Mouse (Mus musculus): ENCODE measurements around the gene Gsap. TPM values are rescaled to one million over a fixed set of nuclear protein-coding genes. Genes with fewer than 3 reads are reported as not detected.

The Gsap gene
- polyA plus RNA-seq, 1 experiment from 2014 or later, result 1.8 TPM

GRCm38 (mm10) chr5:21348366-21348765 lies 162.3 kb downstream of the Gsap start:
- no peak for DNase-seq (ENCODE audit: low spot score)
- no peaks in the 10 kb centered on the region for H3K4me1 ChIP-seq (replicated peaks; ENCODE audit: insufficient read depth, low read length)
- no peaks in the 10 kb centered on the region for H3K36me3 ChIP-seq (ENCODE audit: insufficient read depth, low read length)
- H3K27ac ChIP-seq, result no peak overlapping the region
- no peak overlapping the region for H3K4me2 ChIP-seq (ENCODE audit: low read length)
- H3K9me3 ChIP-seq (replicated peaks; ENCODE audit: low read length), result no peaks in the 10 kb centered on the region
- 72% methylated on average over 7 of the region's 7 CpGs for WGBS
- no peak for TF ChIP-seq CTCF (IDR thresholded peaks at IDR 0.05; ENCODE audit: low read depth)
- no peaks in the 10 kb centered on the region for H3K27me3 ChIP-seq (ENCODE audit: insufficient read depth, low read length)
- ATAC-seq (replicated peaks; ENCODE audit: low FRiP score, low read depth), result no peak
- no peak overlapping the region for H3K9ac ChIP-seq (ENCODE audit: low read depth, low read length)
- no peak overlapping the region for H3K4me3 ChIP-seq (replicated peaks; ENCODE audit: low read depth, low read length)

GRCm38 (mm10) chr5:21351678-21352077 lies 165.6 kb downstream of the Gsap start:
- H3K27me3 ChIP-seq (ENCODE audit: insufficient read depth, low read length), result no peaks in the 10 kb centered on the region
- no peaks in the 10 kb centered on the region for H3K4me1 ChIP-seq (replicated peaks; ENCODE audit: insufficient read depth, low read length)
- ATAC-seq (replicated peaks; ENCODE audit: low FRiP score, low read depth) (no peak), DNase-seq (ENCODE audit: low spot score) (no peak)
- no peak overlapping the region for H3K9ac ChIP-seq (ENCODE audit: low read depth, low read length)
- H3K9me3 ChIP-seq (replicated peaks; ENCODE audit: low read length), result no peaks in the 10 kb centered on the region
- H3K4me3 ChIP-seq (replicated peaks; ENCODE audit: low read depth, low read length), result no peak overlapping the region
- no peak overlapping the region for H3K4me2 ChIP-seq (ENCODE audit: low read length)
- no peak overlapping the region for H3K27ac ChIP-seq
- TF ChIP-seq CTCF (IDR thresholded peaks at IDR 0.05; ENCODE audit: low read depth), result no peak
- H3K36me3 ChIP-seq (ENCODE audit: insufficient read depth, low read length), result no peaks in the 10 kb centered on the region

- no peak for ATAC-seq (replicated peaks; ENCODE audit: low FRiP score, low read depth)
- DNase-seq (ENCODE audit: low spot score), result no peak
These were observed 172.6 kb downstream of the Gsap start for GRCm38 (mm10) chr5:21358648-21359047.

GRCm38 (mm10) chr5:21363343-21363742 lies 177.3 kb downstream of the Gsap start:
- H3K27me3 ChIP-seq (ENCODE audit: insufficient read depth, low read length), result no peaks in the 10 kb centered on the region
- no peaks in the 10 kb centered on the region for H3K4me1 ChIP-seq (replicated peaks; ENCODE audit: insufficient read depth, low read length)
- no peak for DNase-seq (ENCODE audit: low spot score)
- no peak for TF ChIP-seq CTCF (IDR thresholded peaks at IDR 0.05; ENCODE audit: low read depth)
- no peak overlapping the region for H3K4me3 ChIP-seq (replicated peaks; ENCODE audit: low read depth, low read length)
- 31% methylated on average over 3 of the region's 3 CpGs for WGBS
- ATAC-seq (replicated peaks; ENCODE audit: low FRiP score, low read depth), result no peak
- H3K9ac ChIP-seq (ENCODE audit: low read depth, low read length), result no peak overlapping the region
- H3K27ac ChIP-seq, result no peak overlapping the region
- no peak overlapping the region for H3K4me2 ChIP-seq (ENCODE audit: low read length)
- H3K9me3 ChIP-seq (replicated peaks; ENCODE audit: low read length), result no peaks in the 10 kb centered on the region
- H3K36me3 ChIP-seq (ENCODE audit: insufficient read depth, low read length), result no peaks in the 10 kb centered on the region

More at GRCm38 (mm10) chr5:21358648-21359047, 172.6 kb downstream of the Gsap start:
- Histone ChIP-seq H3K4me3 (replicated peaks; ENCODE audit: low read depth, low read length) (no peak overlapping the region), H3K4me1 (replicated peaks; ENCODE audit: insufficient read depth, low read length) (no peaks in the 10 kb centered on the region), H3K9me3 (replicated peaks; ENCODE audit: low read length) (no peaks in the 10 kb centered on the region), H3K36me3 (ENCODE audit: insufficient read depth, low read length) (no peaks in the 10 kb centered on the region), H3K9ac (ENCODE audit: low read depth, low read length) (no peak overlapping the region), H3K27me3 (ENCODE audit: insufficient read depth, low read length) (no peaks in the 10 kb centered on the region), H3K4me2 (ENCODE audit: low read length) (no peak overlapping the region), H3K27ac (no peak overlapping the region)
- no peak for TF ChIP-seq CTCF (IDR thresholded peaks at IDR 0.05; ENCODE audit: low read depth)
- WGBS, result 76% methylated on average over 3 of the region's 3 CpGs

Other genes with a start within 250 kb of the Gsap start
- 5.5 and 6.4 TPM in 2 replicates for gene Rsbn1l, start 229.9 kb upstream of the Gsap start, polyA plus RNA-seq (2015; fragmentation: Nextera tagmentation; extraction: Ambion mirVana)
- gene Ptpn12, start 130.3 kb upstream of the Gsap start, polyA plus RNA-seq (2015; fragmentation: Nextera tagmentation; extraction: Ambion mirVana), result 21.3 and 23.3 TPM in 2 replicates
- gene Fgl2, start 186.4 kb downstream of the Gsap start, polyA plus RNA-seq (2015; fragmentation: Nextera tagmentation; extraction: Ambion mirVana), result 11.1 and 11.9 TPM in 2 replicates
- 0.09 TPM in 1 of 2 replicates, not detected in the other for gene Ccdc146, start 238.4 kb downstream of the Gsap start, polyA plus RNA-seq (2015; fragmentation: Nextera tagmentation; extraction: Ambion mirVana)
- gene Fam185a, start 238.7 kb downstream of the Gsap start, polyA plus RNA-seq (2015; fragmentation: Nextera tagmentation; extraction: Ambion mirVana), result 4.9 and 5.1 TPM in 2 replicates

All from kidney, postnatal 0 days (tissue).